Mouse (Mus musculus): ENCODE measurements around the gene Hebp1. TPM values are rescaled to one million over a fixed set of nuclear protein-coding genes. Genes with fewer than 3 reads are reported as not detected.

Hebp1 gene
- polyA plus RNA-seq, 1 experiment from 2014 or later = 21.2 TPM

DNA sequence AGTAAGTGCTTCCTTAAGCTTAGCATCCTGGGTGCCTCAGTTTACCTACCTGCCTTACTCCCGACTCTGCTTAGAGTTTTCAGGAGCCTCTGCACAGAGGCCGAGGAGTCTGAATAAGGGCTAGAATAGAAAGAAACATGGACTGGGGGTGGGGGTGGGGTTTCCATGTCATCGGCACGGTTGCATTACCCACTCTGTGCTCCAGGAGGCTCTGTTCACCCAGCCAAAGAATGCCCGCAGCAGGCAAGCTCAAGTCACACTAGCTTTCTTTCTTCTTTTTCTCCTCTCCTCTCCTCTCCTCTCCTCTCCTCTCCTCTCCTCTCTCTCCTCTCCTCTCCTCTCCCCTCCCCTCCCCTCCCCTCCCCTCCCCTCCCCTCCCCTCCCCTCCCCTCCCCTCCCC lies 47.5 kb downstream of the Hebp1 start:
- Histone ChIP-seq H3K36me3 (peaks cover 7% of the 10 kb centered on the region), H3K4me3 (no peak overlapping the region), H3K27me3 (ENCODE audit: insufficient read depth, poor library complexity, severe bottlenecking) (peaks cover 14% of the 10 kb centered on the region), H3K9me3 (no peaks in the 10 kb centered on the region), H3K27ac (no peak overlapping the region), H3K4me1 (no peaks in the 10 kb centered on the region; the same call in 1 of the 2 replicates)
- 34% methylated on average over 5 of the region's 5 CpGs for WGBS
- DNase-seq (ENCODE audit: low spot score) = no peak

DNA sequence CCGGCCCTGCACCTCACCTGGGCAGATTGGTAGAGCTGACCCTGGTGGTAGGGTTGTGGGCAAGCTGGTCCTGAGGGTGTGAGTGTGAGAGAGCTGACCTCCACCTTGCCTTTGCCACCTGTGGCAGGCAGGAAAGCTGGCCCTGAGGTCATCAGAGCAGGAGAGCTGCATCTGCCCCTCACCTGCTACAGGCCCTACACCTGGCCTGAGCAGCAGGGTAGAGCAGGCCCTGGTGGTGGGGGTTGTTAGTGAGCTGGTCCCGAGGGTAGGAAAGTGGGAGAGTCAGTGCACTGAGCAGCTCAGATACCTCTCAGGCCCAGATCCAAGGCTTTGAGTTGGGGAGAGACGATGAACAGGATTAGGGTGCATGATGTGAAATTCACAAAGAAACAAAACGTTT lies 48.1 kb downstream of the Hebp1 start:
- Histone ChIP-seq H3K27ac (no peak overlapping the region), H3K36me3 (peaks cover 7% of the 10 kb centered on the region), H3K27me3 (ENCODE audit: insufficient read depth, poor library complexity, severe bottlenecking) (peaks cover 14% of the 10 kb centered on the region), H3K4me3 (no peak overlapping the region), H3K4me1 (no peaks in the 10 kb centered on the region; the same call in 1 of the 2 replicates), H3K9me3 (no peaks in the 10 kb centered on the region)
- whole genome bisulfite sequencing = 79% methylated on average over 4 of the region's 4 CpGs
- no peak for DNase-seq (ENCODE audit: low spot score)

DNA sequence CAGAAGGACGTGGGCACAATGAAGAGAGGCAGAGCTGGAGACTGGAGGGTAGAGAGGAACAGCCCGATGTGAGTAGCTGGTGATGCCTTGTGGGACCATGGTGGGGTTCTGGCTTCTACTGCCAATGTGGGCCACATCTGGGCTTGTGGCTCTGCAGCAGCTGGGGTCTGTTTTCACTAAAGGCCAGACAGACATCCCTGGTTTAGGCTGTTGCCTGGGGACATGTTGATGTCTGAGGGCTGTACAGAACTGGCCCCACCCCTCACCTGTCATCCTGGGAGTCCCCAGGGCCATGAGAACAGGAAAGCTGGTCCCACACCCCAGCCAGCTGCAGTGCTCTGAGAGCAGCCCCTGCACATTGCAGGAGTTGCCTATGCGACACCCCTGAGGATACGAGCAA lies 48.6 kb downstream of the Hebp1 start:
- no peak for DNase-seq (ENCODE audit: low spot score)
- peaks cover 14% of the 10 kb centered on the region for H3K27me3 ChIP-seq (ENCODE audit: insufficient read depth, poor library complexity, severe bottlenecking)
- H3K4me1 ChIP-seq = no peaks in the 10 kb centered on the region; the same call in 1 of the 2 replicates
- 70% methylated on average over 4 of the region's 4 CpGs for WGBS
- no peaks in the 10 kb centered on the region for H3K9me3 ChIP-seq
- no peak overlapping the region for H3K4me3 ChIP-seq
- peaks cover 7% of the 10 kb centered on the region for H3K36me3 ChIP-seq
- H3K27ac ChIP-seq = no peak overlapping the region

DNA sequence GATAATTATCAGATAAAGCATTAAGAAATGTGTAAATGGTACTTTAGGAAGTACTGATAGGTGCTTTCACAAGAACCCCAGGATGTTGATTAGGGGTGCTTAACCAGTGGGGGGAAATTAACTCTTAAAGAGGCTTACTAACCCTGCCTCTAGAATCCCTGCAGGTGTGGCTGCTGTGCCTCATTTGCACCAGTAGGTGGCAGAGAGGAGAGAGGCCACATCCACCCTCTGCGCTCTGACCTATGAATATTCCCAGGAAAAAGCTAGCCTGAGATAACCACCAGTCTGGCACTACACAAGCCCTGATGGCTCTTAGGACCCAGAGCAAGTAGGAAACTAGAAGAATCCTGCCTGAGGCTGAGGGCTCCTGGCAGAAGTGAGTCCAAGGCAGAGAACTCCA lies 49.3 kb downstream of the Hebp1 start:
- Histone ChIP-seq H3K36me3 (peaks cover 7% of the 10 kb centered on the region), H3K27ac (no peak overlapping the region), H3K4me3 (no peak overlapping the region), H3K27me3 (ENCODE audit: insufficient read depth, poor library complexity, severe bottlenecking) (peaks cover 14% of the 10 kb centered on the region), H3K9me3 (no peaks in the 10 kb centered on the region), H3K4me1 (no peaks in the 10 kb centered on the region; the same call in 1 of the 2 replicates)
- no peak for DNase-seq (ENCODE audit: low spot score)
- 37% methylated on average over 1 of the region's 1 CpGs for WGBS

DNA sequence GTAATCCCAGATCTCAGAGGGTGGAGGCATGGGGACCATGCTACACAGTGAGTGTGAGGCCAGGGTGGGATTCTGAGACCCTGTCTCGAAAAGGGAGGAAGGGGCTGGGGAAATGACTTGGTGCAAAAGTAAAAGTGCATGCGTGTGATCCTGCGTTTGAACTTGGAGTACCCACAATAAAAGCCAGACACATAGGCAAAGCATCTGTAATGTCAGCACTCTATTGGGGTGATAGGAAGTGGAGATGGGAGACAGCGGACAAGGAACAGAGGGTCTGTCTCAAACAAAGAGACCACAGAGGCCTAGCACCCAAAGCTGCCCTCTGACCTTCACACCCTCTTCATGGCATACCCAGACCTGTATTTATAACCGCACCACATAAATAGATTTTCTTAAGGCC lies 51.8 kb downstream of the Hebp1 start:
- Histone ChIP-seq H3K36me3 (no peaks in the 10 kb centered on the region; the same call in 1 of the 2 replicates), H3K4me3 (no peak overlapping the region), H3K27ac (no peak overlapping the region), H3K4me1 (peaks cover 7% of the 10 kb centered on the region), H3K27me3 (ENCODE audit: insufficient read depth, poor library complexity, severe bottlenecking) (peaks cover 14% of the 10 kb centered on the region), H3K9me3 (no peaks in the 10 kb centered on the region)
- 91% methylated on average over 5 of the region's 5 CpGs for WGBS
- no peak for DNase-seq (ENCODE audit: low spot score)

DNA sequence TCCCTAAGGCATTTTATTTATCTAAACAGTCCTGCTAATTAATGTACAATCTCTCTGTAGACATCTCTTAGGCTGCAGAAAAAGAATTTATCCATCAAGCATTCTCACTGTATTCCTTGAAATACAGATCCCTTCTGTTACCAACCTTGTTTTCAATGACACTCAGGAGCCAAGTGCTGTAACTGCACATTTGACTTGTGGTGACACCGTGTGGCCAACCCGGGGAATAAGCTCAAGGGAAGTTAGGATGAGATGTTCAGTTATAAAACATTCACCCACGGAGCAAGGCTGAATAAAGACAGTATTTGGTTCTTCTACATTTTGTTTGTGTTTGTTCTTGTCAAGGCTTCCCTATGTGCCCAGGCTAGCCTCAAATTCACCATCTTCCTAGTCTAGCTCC lies 53.3 kb downstream of the Hebp1 start:
- Histone ChIP-seq H3K4me3 (no peak overlapping the region), H3K27ac (no peak overlapping the region), H3K4me1 (peaks cover 10% of the 10 kb centered on the region), H3K27me3 (ENCODE audit: insufficient read depth, poor library complexity, severe bottlenecking) (peaks cover 7% of the 10 kb centered on the region), H3K36me3 (no peaks in the 10 kb centered on the region), H3K9me3 (no peaks in the 10 kb centered on the region)
- no peak for DNase-seq (ENCODE audit: low spot score)
- WGBS = 8% methylated on average over 3 of the region's 3 CpGs

DNA sequence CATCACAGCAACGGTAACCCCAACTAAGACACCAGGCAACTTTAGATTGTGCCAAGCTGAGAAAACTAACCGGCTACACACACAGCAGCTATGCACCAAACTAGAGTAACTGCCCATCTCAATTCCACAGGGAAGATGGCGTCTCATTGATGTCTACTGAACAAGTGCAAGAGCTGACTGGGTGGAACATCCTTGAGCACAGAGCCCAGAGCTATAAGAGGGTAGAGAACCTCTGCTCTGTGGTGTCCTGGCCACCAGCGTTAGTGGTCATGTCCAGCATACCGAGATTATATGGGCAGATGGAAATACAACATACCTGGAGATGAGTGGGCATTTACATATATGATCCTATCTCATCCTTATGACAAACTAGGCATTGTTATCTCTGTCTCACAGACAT lies 54.7 kb downstream of the Hebp1 start:
- 89% methylated on average over 5 of the region's 5 CpGs for WGBS
- Histone ChIP-seq H3K27me3 (ENCODE audit: insufficient read depth, poor library complexity, severe bottlenecking) (no peaks in the 10 kb centered on the region), H3K27ac (no peak overlapping the region), H3K36me3 (no peaks in the 10 kb centered on the region), H3K4me1 (peaks cover 13% of the 10 kb centered on the region), H3K9me3 (no peaks in the 10 kb centered on the region), H3K4me3 (no peak overlapping the region)
- no peak for DNase-seq (ENCODE audit: low spot score)

DNA sequence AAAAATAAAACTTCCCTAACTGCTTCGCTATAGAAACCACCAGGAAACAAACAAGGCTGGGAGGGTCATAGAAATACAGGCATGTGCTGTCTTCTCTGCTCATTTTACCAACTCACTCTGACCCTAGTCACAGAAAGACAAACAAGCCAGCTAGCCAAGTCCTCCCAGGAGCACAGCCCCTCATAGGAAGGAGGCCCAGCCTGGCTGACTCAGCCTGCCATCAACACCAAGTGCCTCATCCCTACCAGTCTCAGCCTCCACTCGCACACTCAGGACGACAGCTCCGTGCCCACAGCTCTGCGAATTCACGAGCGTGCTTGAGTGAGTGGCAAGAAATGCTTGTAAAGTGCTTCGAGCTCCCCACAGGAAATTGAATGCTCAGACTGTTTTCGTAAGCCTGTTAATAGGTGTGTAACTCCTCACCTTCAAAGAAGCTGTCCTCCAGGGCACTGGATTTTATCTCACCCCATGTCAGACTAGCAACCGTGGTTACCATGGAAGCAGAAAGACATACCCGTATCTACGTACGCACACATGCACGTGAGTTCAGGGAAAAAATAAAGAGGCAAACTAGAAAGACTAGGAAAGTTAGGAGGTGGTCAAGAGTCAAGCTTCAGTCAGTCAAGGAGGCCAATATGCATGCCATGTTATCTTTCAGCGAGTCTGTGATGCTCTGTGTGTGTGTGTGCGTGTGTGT lies 56.2 kb downstream of the Hebp1 start:
- Histone ChIP-seq H3K4me1 (peaks cover 27% of the 10 kb centered on the region), H3K27me3 (ENCODE audit: insufficient read depth, poor library complexity, severe bottlenecking) (no peaks in the 10 kb centered on the region), H3K4me3 (no peak overlapping the region), H3K36me3 (no peaks in the 10 kb centered on the region), H3K27ac (no peak overlapping the region), H3K9me3 (no peaks in the 10 kb centered on the region)
- DNase-seq (ENCODE audit: low spot score) = no peak
- WGBS = 69% methylated on average over 16 of the region's 16 CpGs

DNA sequence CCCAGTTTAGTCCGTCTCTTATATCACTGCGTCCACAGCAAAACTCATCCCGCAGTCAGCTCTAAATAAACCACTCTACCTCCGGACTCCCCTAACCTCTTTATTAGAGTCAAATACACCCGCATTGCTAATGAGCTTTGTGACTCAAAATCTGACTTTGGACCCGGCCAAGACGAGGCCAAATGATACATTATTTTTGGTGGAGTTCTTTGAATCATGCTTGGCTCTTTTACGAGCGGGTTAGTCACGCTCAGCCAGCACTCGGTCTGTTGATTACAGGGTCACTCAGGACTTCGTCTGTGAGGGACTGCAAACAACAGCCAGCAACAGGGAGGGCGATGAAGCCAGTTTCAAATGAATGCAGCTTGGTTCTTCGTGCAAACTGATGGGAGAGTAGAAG lies 59.1 kb downstream of the Hebp1 start:
- Histone ChIP-seq H3K27ac (no peak overlapping the region), H3K9me3 (no peaks in the 10 kb centered on the region), H3K4me1 (peaks cover 35% of the 10 kb centered on the region), H3K36me3 (no peaks in the 10 kb centered on the region), H3K27me3 (ENCODE audit: insufficient read depth, poor library complexity, severe bottlenecking) (no peaks in the 10 kb centered on the region), H3K4me3 (no peak overlapping the region)
- no peak for DNase-seq (ENCODE audit: low spot score)
- 87% methylated on average over 14 of the region's 14 CpGs for WGBS

DNA sequence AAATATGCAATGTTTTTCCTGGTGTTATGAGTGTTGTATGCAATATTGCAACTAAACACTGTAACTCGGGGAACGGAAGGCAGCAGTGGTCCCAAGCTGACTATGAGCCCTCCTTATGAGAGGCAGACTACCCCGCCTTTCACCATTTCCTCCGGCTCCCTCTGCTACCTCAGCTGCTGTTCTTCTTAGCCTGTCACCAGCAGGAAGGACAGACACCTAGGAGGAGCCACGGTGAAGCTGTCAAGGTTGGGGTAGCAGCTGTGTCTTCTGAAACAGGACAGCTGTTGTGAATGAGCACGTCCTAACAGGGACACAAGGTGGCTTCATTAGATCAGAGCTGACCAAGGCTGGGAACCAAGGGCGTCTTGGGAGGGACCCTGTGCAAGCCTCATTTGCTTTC lies 59.6 kb downstream of the Hebp1 start:
- no peaks in the 10 kb centered on the region for H3K9me3 ChIP-seq
- H3K27me3 ChIP-seq (ENCODE audit: insufficient read depth, poor library complexity, severe bottlenecking) = no peaks in the 10 kb centered on the region
- H3K4me1 ChIP-seq = peaks cover 35% of the 10 kb centered on the region
- no peak overlapping the region for H3K27ac ChIP-seq
- no peaks in the 10 kb centered on the region for H3K36me3 ChIP-seq
- no peak overlapping the region for H3K4me3 ChIP-seq
- WGBS = 71% methylated on average over 7 of the region's 7 CpGs
- DNase-seq (ENCODE audit: low spot score) = no peak

DNA sequence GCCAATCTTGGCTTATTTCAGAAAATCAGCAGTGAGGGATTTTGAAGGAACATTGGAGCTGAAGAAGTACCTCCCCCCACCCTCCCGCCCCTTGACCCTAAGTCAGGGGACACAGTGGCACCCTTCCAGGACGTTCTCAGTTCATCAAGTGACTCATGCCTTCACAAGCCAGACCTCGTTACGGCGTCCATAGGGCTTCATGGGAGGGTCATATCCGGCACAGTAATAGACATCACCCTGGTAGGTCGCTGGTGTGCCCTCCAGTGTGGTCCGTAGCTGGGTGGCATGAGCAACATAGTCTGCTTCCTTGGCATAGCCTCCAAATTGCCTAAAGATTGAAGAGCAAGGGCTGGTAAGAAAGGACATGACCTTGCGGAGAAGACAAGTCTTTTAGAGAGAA lies 60.1 kb downstream of the Hebp1 start:
- WGBS = 89% methylated on average over 9 of the region's 9 CpGs
- no peaks in the 10 kb centered on the region for H3K9me3 ChIP-seq
- no peaks in the 10 kb centered on the region for H3K36me3 ChIP-seq
- no peak overlapping the region for H3K27ac ChIP-seq
- DNase-seq (ENCODE audit: low spot score) = no peak
- H3K27me3 ChIP-seq (ENCODE audit: insufficient read depth, poor library complexity, severe bottlenecking) = no peaks in the 10 kb centered on the region
- peaks cover 35% of the 10 kb centered on the region for H3K4me1 ChIP-seq
- no peak overlapping the region for H3K4me3 ChIP-seq

DNA sequence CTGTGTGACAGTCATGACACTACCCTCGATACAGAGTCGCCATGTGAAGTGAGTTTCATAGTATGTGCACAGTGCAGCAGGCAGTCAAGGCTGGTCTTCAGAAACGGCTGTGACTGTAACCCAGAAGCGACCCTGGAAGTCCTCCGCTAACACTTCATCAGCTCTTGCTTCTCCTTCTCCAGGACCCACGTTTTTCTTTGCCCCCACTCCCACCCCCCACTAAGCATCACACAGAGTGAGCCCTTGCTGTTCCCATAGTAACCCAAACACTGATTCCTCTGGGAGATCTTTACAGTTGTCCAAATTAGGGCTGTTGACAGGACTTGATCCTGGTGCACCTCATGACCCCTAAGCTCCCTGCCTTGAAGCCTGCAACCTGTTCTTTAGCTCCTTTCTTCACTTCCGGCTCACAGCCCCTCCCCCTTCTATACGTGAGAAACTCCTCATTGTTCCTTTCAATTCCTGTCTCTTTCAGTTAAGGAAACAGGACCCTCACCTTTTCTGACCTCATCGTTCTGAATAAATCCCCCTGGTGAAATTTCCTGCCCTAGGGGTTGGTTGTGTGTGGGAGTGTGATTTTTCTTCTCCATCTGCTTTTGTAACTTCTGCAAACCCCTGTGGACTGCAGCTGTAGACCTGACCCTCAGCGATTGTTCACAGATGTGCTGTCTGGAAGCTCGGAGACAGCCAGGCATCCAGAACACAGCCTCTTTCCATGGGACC lies 61.2 kb downstream of the Hebp1 start:
- H3K27me3 ChIP-seq (ENCODE audit: insufficient read depth, poor library complexity, severe bottlenecking) = no peaks in the 10 kb centered on the region
- peak overlapping the region; percentile 76 for H3K27ac ChIP-seq
- 22% methylated on average over 11 of the region's 11 CpGs for WGBS
- DNase-seq (ENCODE audit: low spot score) = peak; percentile 83
- peaks cover 32% of the 10 kb centered on the region for H3K4me1 ChIP-seq
- H3K36me3 ChIP-seq = no peaks in the 10 kb centered on the region
- no peaks in the 10 kb centered on the region for H3K9me3 ChIP-seq
- H3K4me3 ChIP-seq = no peak overlapping the region; the same call in 1 of the 2 replicates

DNA sequence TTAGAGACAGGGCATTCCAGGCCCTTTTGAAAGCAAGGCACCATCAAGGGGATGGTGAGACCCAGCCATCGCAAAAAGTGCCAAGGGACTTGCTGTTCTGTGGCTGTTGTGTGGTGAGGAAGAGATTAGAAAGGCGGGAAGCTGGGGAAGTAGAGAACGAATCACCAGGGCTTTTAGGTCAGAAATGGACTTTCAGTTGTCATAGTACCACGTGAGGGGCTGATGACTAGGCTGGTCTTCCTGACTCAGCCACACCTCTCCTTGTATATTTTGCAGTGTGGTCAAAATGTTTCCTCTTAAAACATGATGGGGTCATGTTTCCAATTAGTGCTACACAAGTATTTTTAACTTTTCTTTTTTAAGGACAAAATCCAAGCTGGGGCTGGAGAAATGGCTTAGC lies 62.1 kb downstream of the Hebp1 start:
- Histone ChIP-seq H3K4me1 (peaks cover 25% of the 10 kb centered on the region), H3K27me3 (ENCODE audit: insufficient read depth, poor library complexity, severe bottlenecking) (no peaks in the 10 kb centered on the region), H3K4me3 (no peak overlapping the region), H3K27ac (no peak overlapping the region), H3K36me3 (no peaks in the 10 kb centered on the region), H3K9me3 (no peaks in the 10 kb centered on the region)
- WGBS = 67% methylated on average over 4 of the region's 4 CpGs
- no peak for DNase-seq (ENCODE audit: low spot score)
